Mouse (Mus musculus): Measurements from ENCODE around the gene Kctd11.

GRCm38 (mm10) chr11:69876186-69876585 lies 5.0 kb downstream of the Kctd11 start:
- TF ChIP-seq POLR2A (IDR thresholded peaks at IDR 0.05; ENCODE audit: insufficient read depth, low read depth, low read length) (no peak), CTCF (IDR thresholded peaks at IDR 0.05; ENCODE audit: insufficient read depth, low read depth, low read length) (no peak)
